Mouse (Mus musculus) MEL (cell line): ENCODE results near the gene Tigd4. TPM values are rescaled to one million over a fixed set of nuclear protein-coding genes. Genes with fewer than 3 reads are reported as not detected.
"Not testable (repeated sequence)": the region's sequence is repeated elsewhere in the genome, so short reads cannot be mapped to it uniquely, and the experiment has no call there.

Source experiments
- DNase-seq: peaks from one replicate; pipeline ENCODE4 v3.0.0; 2011; ENCODE audit warnings: low read depth, low spot score
- H3K27ac ChIP-seq: 2 replicates; pipeline ENCODE4 v1.5.1; 2012; ENCODE audit warnings: low read depth, mild to moderate bottlenecking, control low read depth, low read length, moderate library complexity; ENCODE audit not compliant: control insufficient read depth
- H3K27me3 ChIP-seq, 2 experiments: fragments of 150-350 bp in 1 of 2; sonication (generic) in 1 of 2; 2 replicates each; pipeline ENCODE4 v1.6.1; 2012; ENCODE audit warnings: low read length in 2 of 2, mild to moderate bottlenecking in 2 of 2, improper control_type of control experiment in 1 of 2, moderate library complexity in 1 of 2; ENCODE audit not compliant: insufficient read depth in 2 of 2, control insufficient read depth in 1 of 2
- H3K36me3 ChIP-seq, 2 experiments: 2 replicates each; pipeline ENCODE4 v1.6.1; 2012 to 2014; ENCODE audit warnings: low read length in 2 of 2, improper control_type of control experiment in 1 of 2, inconsistent platforms in 1 of 2, mild to moderate bottlenecking in 1 of 2; ENCODE audit not compliant: insufficient read depth in 2 of 2, control insufficient read depth in 1 of 2
- H3K4me1 ChIP-seq, 2 experiments: fragments of 150-350 bp in 1 of 2; sonication (generic) in 1 of 2; 2 replicates each; pipeline ENCODE4 v1.6.1; 2012; ENCODE audit warnings: low read length in 2 of 2, improper control_type of control experiment in 1 of 2, mild to moderate bottlenecking in 1 of 2; ENCODE audit not compliant: insufficient read depth in 2 of 2, control insufficient read depth in 1 of 2
- H3K4me3 ChIP-seq, 2 experiments: fragments of 150-350 bp in 1 of 2; sonication (generic) in 1 of 2; 2 replicates each; pipeline ENCODE4 v1.5.1; 2012; ENCODE audit warnings: low read depth in 2 of 2, low read length in 2 of 2, mild to moderate bottlenecking in 2 of 2, moderate library complexity in 2 of 2, control low read depth in 1 of 2, improper control_type of control experiment in 1 of 2; ENCODE audit not compliant: control insufficient read depth in 1 of 2, insufficient read depth in 1 of 2
- H3K79me2 ChIP-seq: 2 replicates; pipeline ENCODE4 v1.6.1; 2012; ENCODE audit warnings: mild to moderate bottlenecking, low read length, moderate library complexity; ENCODE audit not compliant: control insufficient read depth, poor library complexity, insufficient read depth
- H3K9ac ChIP-seq: 2 replicates; pipeline ENCODE4 v1.6.1; 2012; ENCODE audit warnings: low read depth, mild to moderate bottlenecking, control low read depth, low read length, moderate library complexity; ENCODE audit not compliant: control insufficient read depth, poor library complexity, severe bottlenecking
- H3K9me3 ChIP-seq: fragments of 150-350 bp; sonication (generic); replicated peaks from 2 replicates; pipeline ENCODE4 v1.6.1; 2012; ENCODE audit warnings: mild to moderate bottlenecking, low read length, improper control_type of control experiment, moderate library complexity; ENCODE audit not compliant: insufficient read depth
- CTCF ChIP-seq, 3 experiments: IDR thresholded peaks in 2 of 3; conservative IDR thresholded peaks in 1 of 3; 2 replicates each; pipeline ENCODE4 v1.5.1; 2011 to 2012; ENCODE audit warnings: low read length in 3 of 3, low read depth in 2 of 3, mild to moderate bottlenecking in 2 of 3, improper control_type of control experiment in 1 of 3, inconsistent platforms in 1 of 3, mixed read lengths in 1 of 3, moderate library complexity in 1 of 3; ENCODE audit not compliant: control insufficient read depth in 1 of 3, insufficient read depth in 1 of 3, poor library complexity in 1 of 3, severe bottlenecking in 1 of 3
- E2F4 ChIP-seq: IDR thresholded peaks from 2 replicates; pipeline ENCODE4 v1.6.1; 2011; ENCODE audit warnings: low read depth, low read length, improper control_type of control experiment, borderline replicate concordance
- EP300 ChIP-seq, 2 experiments: IDR thresholded peaks; 2 replicates each; pipeline ENCODE4 v1.6.1; 2011; ENCODE audit warnings: improper control_type of control experiment in 2 of 2, low read length in 2 of 2, low read depth in 1 of 2, mild to moderate bottlenecking in 1 of 2
- GABPA ChIP-seq: IDR thresholded peaks from 2 replicates; pipeline ENCODE4 v1.6.1; 2012; ENCODE audit warnings: low read depth, mild to moderate bottlenecking, inconsistent platforms, low read length, improper control_type of control experiment, moderate library complexity
- JUND ChIP-seq: IDR thresholded peaks from 2 replicates; pipeline ENCODE4 v1.6.1; 2011; ENCODE audit warnings: low read depth, mild to moderate bottlenecking, improper control_type of control experiment, low read length
- KAT2A ChIP-seq: conservative IDR thresholded peaks from 2 replicates; pipeline ENCODE4 v1.6.1; 2012; ENCODE audit warnings: low read depth, low read length, improper control_type of control experiment, inconsistent platforms
- MAX ChIP-seq: IDR thresholded peaks from 2 replicates; pipeline ENCODE4 v1.6.1; 2011; ENCODE audit warnings: low read length, improper control_type of control experiment
- MEF2A ChIP-seq: IDR thresholded peaks from 2 replicates; pipeline ENCODE4 v1.6.1; 2014; ENCODE audit warnings: low read depth, mild to moderate bottlenecking, inconsistent platforms, low read length, improper control_type of control experiment; ENCODE audit not compliant: poor library complexity, insufficient replicate concordance, severe bottlenecking; ENCODE audit errors: extremely low read depth
- MXI1 ChIP-seq: IDR thresholded peaks from 2 replicates; pipeline ENCODE4 v1.6.1; 2011; ENCODE audit warnings: mild to moderate bottlenecking, low read depth, low read length, improper control_type of control experiment
- POLR2A ChIP-seq, 2 experiments: IDR thresholded peaks; 2 replicates each; pipeline ENCODE4 v1.6.1; 2011 to 2012; ENCODE audit warnings: low read length in 2 of 2, mild to moderate bottlenecking in 2 of 2, control low read depth in 1 of 2, improper control_type of control experiment in 1 of 2, low read depth in 1 of 2, moderate library complexity in 1 of 2; ENCODE audit not compliant: control insufficient read depth in 1 of 2, insufficient read depth in 1 of 2, poor library complexity in 1 of 2
- POLR2AphosphoS2 ChIP-seq: IDR thresholded peaks from 2 replicates; pipeline ENCODE4 v1.6.1; 2011; ENCODE audit warnings: low read length, improper control_type of control experiment
- POLR2AphosphoS5 ChIP-seq: IDR thresholded peaks from 2 replicates; pipeline ENCODE4 v1.6.1; 2012; ENCODE audit warnings: low read depth, borderline replicate concordance, mild to moderate bottlenecking, inconsistent platforms, low read length, moderate library complexity, mixed read lengths
- SMC3 ChIP-seq: IDR thresholded peaks from 2 replicates; pipeline ENCODE4 v1.6.1; 2011; ENCODE audit warnings: low read depth, low read length, improper control_type of control experiment
- TAL1 ChIP-seq: IDR thresholded peaks from 2 replicates; pipeline ENCODE4 v1.6.1; 2012; ENCODE audit warnings: mild to moderate bottlenecking, inconsistent platforms, low read length, moderate library complexity, mixed read lengths
- TCF12 ChIP-seq: IDR thresholded peaks from 2 replicates; pipeline ENCODE4 v1.6.1; 2014; ENCODE audit warnings: low read depth, mild to moderate bottlenecking, inconsistent platforms, low read length, improper control_type of control experiment, moderate library complexity
- UBTF ChIP-seq: IDR thresholded peaks from 2 replicates; pipeline ENCODE4 v1.6.1; 2012; ENCODE audit warnings: low read depth, mild to moderate bottlenecking, inconsistent platforms, low read length, improper control_type of control experiment, moderate library complexity, borderline replicate concordance; ENCODE audit not compliant: insufficient read depth
- USF2 ChIP-seq, 2 experiments: IDR thresholded peaks; 2 replicates each; pipeline ENCODE4 v1.6.1; 2011 to 2012; ENCODE audit warnings: improper control_type of control experiment in 2 of 2, low read length in 2 of 2, borderline replicate concordance in 1 of 2, inconsistent platforms in 1 of 2, low read depth in 1 of 2, mild to moderate bottlenecking in 1 of 2; ENCODE audit not compliant: insufficient read depth in 1 of 2
- ZC3H11A ChIP-seq: IDR thresholded peaks from 2 replicates; pipeline ENCODE4 v1.6.1; 2012; ENCODE audit warnings: low read depth, mild to moderate bottlenecking, inconsistent platforms, low read length, improper control_type of control experiment
- polyA plus RNA-seq, 2 experiments: library from polyadenylated mRNA; stranded (reverse) in 1 of 2; unstranded in 1 of 2; fragments of >175 nt in 1 of 2; fragments of >200 nt in 1 of 2; gene quantifications; 2 replicates each; pipeline versions ENCODE4 v1.2.1 to v1.2.4; 2012; ENCODE audit warnings: low replicate concordance in 2 of 2, low read depth in 1 of 2; ENCODE audit not compliant: insufficient read length in 2 of 2, insufficient read depth in 1 of 2, missing spikeins in 1 of 2
- total RNA-seq: library from RNA; depleted of rRNA; stranded (reverse); fragments of 300-350 nt; gene quantifications from 2 replicates; pipeline ENCODE4 v1.2.3, GENCODE M21; 2012

Tigd4 gene
- total and polyA plus RNA-seq, 3 experiments = not detected

GRCm38 (mm10) chr3:84555780-84556179 lies 37.6 kb upstream of the Tigd4 start:
- Histone ChIP-seq H3K9me3 (no peaks in the 10 kb centered on the region), H3K9ac (no peak overlapping the region), H3K36me3 (no peaks in the 10 kb centered on the region), H3K4me1 (no peaks in the 10 kb centered on the region), H3K4me3 (no peak overlapping the region), H3K27me3 (no peaks in the 10 kb centered on the region), H3K27ac (no peak overlapping the region), H3K79me2 (peaks cover 2% of the 10 kb centered on the region)
- DNase-seq = no peak
- TF ChIP-seq ZC3H11A (no peak), CTCF (IDR thresholded peaks at IDR 0.05 in 2 of 3, conservative IDR thresholded peaks at IDR 0.05 in 1 of 3; ENCODE audit: control insufficient read depth in 1 of 3, insufficient read depth in 1 of 3, low read depth in 2 of 3, low read length in 3 of 3, poor library complexity in 1 of 3, severe bottlenecking in 1 of 3) (no peak)

- DNase-seq = no peak
- no peak for TF ChIP-seq POLR2A (IDR thresholded peaks at IDR 0.05; ENCODE audit: control insufficient read depth in 1 of 2, insufficient read depth in 1 of 2, low read depth in 1 of 2, low read length in 2 of 2, poor library complexity in 1 of 2)
- no peak for TF ChIP-seq ZC3H11A
- no peak for TF ChIP-seq POLR2AphosphoS2
- TF ChIP-seq TCF12 = no peak
- no peak for TF ChIP-seq SMC3
- no peak for TF ChIP-seq KAT2A
- no peak for TF ChIP-seq POLR2AphosphoS5
- TF ChIP-seq JUND = no peak
- no peak for TF ChIP-seq GABPA
- TF ChIP-seq TAL1 = no peak
- no peak for TF ChIP-seq UBTF
- no peak for TF ChIP-seq USF2 (IDR thresholded peaks at IDR 0.05; ENCODE audit: borderline replicate concordance in 1 of 2, insufficient read depth in 1 of 2, low read depth in 1 of 2, low read length in 2 of 2)
- no peak for TF ChIP-seq EP300 (IDR thresholded peaks at IDR 0.05; ENCODE audit: low read depth in 1 of 2, low read length in 2 of 2)
- no peak for TF ChIP-seq MXI1
- no peak for TF ChIP-seq MAX
- no peak for TF ChIP-seq E2F4
- TF ChIP-seq MEF2A = no peak
- Histone ChIP-seq H3K9me3 (no peaks in the 10 kb centered on the region), H3K27me3 (no peaks in the 10 kb centered on the region), H3K27ac (no peak overlapping the region), H3K9ac (no peak overlapping the region), H3K79me2 (peaks cover 2% of the 10 kb centered on the region), H3K36me3 (no peaks in the 10 kb centered on the region), H3K4me3 (no peak overlapping the region), H3K4me1 (0 out of 4 replicates have a peak, but pooled peaks cover 0 to under 1% of the 10 kb centered on the region in 2 experiments)
These were observed 35.1 kb upstream of the Tigd4 start for GRCm38 (mm10) chr3:84558301-84558700.

GRCm38 (mm10) chr3:84562911-84563310 lies 30.5 kb upstream of the Tigd4 start:
- H3K4me3 ChIP-seq, H3K9ac ChIP-seq, H3K9me3 ChIP-seq, H3K27ac ChIP-seq, DNase-seq, H3K36me3 ChIP-seq, H3K4me1 ChIP-seq, H3K79me2 ChIP-seq, H3K27me3 ChIP-seq: not testable (repeated sequence)
